Mouse (Mus musculus): Measurements from ENCODE around the gene Atcay. TPM values are rescaled to one million over a fixed set of nuclear protein-coding genes. Genes with fewer than 3 reads are reported as not detected.
"Not testable (repeated sequence)": the region's sequence is repeated elsewhere in the genome, so short reads cannot be mapped to it uniquely, and the experiment has no call there.

The Atcay gene
- total RNA-seq, 2 experiments from 2014 or later, result 0.11 TPM; not detected in 1

DNA sequence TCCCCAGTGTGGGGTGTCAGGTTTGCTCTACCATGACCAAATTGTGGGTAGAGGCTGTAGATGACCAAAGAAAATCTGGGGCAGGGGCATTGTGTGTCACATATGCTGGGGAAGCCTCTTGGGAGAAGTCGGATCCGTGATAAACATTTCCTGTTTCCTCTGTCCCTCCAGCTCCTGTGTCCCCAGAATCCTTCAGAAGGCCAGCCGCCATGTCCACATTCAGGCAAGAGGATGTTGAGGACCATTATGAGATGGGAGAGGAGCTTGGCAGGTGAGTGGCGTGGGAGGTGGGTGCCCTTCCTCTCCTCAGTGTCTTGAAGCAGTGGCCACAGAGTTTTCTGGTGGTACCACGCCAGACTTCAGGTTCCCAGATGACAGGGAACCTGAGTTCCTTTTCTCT lies 46.8 kb downstream of the Atcay start, which contains the start of gene 4930442H23Rik:
4930442H23Rik (minus strand) TSS at position 45 of the 400 bp plus-strand sequence.
- intact Hi-C loops (cut with DNase I), result no loop called here
- no peak for DNase-seq

DNA sequence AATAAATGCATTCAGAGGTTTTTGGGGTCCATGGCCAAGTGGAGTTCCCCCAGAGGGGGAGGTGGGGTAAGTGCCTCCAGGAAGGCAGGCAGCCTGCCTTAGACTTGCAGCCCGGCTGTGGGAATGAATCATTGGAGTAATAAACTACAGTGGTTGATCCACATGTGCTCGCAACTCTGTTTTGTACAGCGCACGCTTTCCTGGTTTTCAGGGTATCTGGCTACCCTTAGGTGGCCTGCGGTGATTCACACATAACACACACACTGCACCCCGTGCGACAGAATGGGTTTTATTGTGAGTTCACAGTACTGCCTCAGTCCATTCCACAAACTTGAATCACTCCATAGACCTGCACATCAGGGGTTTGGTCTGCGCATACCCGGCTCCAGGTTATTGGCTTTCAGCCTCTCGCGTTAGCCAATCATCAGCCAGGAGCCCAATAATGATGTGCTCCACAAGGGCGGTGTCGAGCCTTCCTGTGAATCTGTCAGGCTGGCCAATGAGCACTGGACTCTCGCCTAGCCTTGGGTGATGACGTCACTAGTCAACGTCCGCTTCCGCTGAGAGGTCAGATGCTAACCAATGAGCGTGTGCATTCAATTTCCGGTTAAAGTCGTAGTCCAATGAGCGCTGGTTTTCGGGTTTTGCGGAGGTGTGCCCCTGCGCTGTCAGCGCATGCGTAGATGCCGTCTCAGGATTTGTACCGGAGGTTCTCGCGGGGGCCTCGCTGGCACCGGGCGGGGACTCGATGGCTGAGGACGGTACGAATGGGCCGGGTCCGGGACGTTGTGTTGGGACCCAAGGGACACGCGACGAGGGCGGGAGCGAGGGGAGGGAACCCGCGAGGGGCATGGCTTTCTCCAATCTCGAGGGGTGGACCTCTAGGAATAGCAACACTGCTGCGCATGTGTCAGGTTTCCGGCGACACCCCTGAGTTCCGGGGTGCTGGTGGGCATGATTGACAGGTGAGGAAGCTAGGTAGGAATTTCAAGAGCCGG lies 48.0 kb downstream of the Atcay start, which contains the start of gene Dapk3:
Dapk3 (plus strand) TSS at position 670 of the 998 bp plus-strand sequence.
- peak; percentile 90 to 96 for DNase-seq
- intact Hi-C loops (cut with DNase I), result no loop called here

GRCm38 (mm10) chr10:81181860-81182259 lies 48.8 kb downstream of the Atcay start:
- DNase-seq, result not testable (repeated sequence)

DNA sequence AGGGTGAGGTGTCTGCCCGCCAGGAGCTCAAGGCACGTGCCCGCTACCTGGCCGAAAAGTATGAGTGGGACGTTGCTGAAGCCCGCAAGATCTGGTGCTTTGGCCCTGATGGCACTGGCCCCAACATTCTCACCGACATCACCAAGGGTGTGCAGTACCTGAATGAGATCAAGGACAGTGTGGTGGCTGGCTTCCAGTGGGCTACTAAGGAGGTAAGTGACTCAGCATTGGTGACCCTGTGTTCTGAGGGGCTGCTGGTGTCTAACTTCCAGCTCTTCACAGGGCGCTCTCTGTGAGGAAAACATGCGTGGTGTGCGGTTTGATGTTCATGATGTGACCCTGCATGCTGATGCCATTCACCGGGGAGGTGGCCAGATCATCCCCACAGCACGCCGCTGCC lies 49.7 kb downstream of the Atcay start:
- DNase-seq, result no peak
- intact Hi-C loops (cut with DNase I), result no loop called here

More at GRCm38 (mm10) chr10:81181860-81182259, 48.8 kb downstream of the Atcay start:
- intact Hi-C loops (cut with DNase I), result not testable (repeated sequence)

GRCm38 (mm10) chr10:81179451-81180342 lies 50.9 kb downstream of the Atcay start:
- no peak for DNase-seq
- intact Hi-C loops (cut with DNase I), result loop anchor here (5.0 kb wide), 1 partner anchor 42 kb away; the partner anchor contains the start of gene Zbtb7a

GRCm38 (mm10) chr10:81178927-81179326 lies 51.7 kb downstream of the Atcay start:
- intact Hi-C loops (cut with DNase I), result loop anchor here (5.0 kb wide), 1 partner anchor 42 kb away; the partner anchor contains the start of gene Zbtb7a
- no peak for DNase-seq

DNA sequence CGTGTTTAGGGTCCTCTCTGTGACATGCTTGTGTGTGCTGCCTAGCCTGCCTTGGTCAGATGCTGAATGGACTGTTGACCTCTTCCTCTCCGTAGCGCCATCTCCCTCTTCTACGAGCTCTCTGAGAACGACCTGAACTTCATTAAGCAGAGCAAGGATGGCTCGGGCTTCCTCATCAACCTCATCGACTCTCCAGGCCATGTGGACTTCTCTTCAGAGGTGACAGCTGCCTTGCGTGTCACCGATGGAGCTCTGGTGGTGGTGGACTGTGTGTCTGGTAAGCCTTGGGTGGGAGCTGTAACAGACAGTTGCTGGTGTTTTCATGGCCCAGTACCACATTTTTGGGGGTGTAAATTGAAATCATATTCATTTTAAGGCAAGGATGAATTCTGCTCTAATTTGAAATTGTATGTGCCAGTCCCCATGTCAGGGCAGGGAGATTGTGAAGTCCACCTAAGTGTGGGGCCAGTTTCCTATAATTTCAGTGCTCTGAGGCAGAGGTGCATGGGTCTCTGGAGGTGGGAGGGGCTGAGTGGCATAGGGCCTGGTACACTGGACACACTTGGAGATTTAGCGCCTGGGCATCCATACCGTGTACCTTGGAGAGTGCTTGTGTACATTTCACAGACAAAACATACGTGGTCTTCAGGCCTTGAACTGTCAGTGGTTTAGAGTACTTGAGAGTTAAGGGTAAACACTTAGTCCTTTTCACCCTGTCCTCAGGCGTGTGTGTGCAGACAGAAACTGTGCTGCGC lies 52.5 kb downstream of the Atcay start:
- intact Hi-C loops (cut with DNase I), result loop anchor here (5.0 kb wide), 1 partner anchor 41 kb away; the partner anchor contains the start of gene Zbtb7a
- no peak for DNase-seq

GRCm38 (mm10) chr10:81177491-81177925 lies 53.1 kb downstream of the Atcay start:
- intact Hi-C loops (cut with DNase I), result loop anchor here (5.0 kb wide), 1 partner anchor 40 kb away; the partner anchor contains the start of gene Zbtb7a
- DNase-seq, result peak in 1 of 2 experiments; percentile 45

DNA sequence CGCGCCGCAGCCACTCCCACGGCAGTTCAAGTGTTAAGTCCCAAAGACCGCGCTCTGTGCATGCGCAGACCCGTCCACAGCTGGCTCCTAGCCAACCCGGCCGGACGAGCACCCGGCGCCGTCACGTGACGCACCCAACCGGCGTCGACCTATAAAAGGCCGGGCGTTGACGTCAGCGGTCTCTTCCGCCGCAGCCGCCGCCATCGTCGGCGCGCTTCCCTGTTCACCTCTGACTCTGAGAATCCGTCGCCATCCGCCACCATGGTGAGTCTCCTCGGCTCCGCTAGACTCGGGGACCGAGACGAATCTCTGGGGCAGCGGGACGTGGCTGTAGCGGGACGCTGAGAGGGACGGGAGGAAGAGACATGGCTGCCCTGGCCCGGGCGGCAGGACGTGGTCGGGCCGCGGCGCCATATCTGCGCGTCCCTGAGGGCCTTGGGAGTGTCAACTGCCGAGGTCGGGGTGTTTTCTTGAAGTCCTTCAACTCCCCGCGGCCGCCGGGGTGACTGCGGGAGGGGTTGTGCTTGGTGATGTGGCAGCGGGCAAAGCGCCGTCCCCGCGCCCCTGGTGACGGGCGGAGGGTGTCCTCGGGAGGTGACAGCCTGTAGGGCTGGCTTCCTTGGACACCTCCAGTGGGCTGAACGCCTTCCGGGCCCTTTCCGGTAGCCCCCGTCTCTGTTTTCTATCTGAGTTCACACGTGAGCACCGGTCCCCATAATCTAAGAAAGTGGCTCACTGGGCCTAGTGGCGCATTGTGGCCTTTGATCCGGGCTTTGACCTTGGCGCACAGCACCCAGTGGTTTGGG lies 54.0 kb downstream of the Atcay start, which contains the start of gene Eef2:
Eef2 (plus strand) TSS at position 166 of the 806 bp plus-strand sequence.
- DNase-seq, result peak; percentile 100
- intact Hi-C loops (cut with DNase I), result loop anchor here (5.0 kb wide), 1 partner anchor 39 kb away; the partner anchor contains the start of gene Zbtb7a

- DNase-seq, result no peak
- intact Hi-C loops (cut with DNase I), result loop anchor here (2.0 to 5.0 kb wide), 2 partner anchors 39 to 175 kb away; partner anchors contain the start of gene Zbtb7a
Observed at GRCm38 (mm10) chr10:81175936-81176465, 54.6 kb downstream of the Atcay start.

GRCm38 (mm10) chr10:81175345-81175701 lies 55.3 kb downstream of the Atcay start:
- intact Hi-C loops (cut with DNase I), result loop anchor here (2.0 to 5.0 kb wide), 2 partner anchors 38 to 175 kb away; partner anchors contain the start of gene Zbtb7a
- DNase-seq, result not testable (repeated sequence)

- intact Hi-C loops (cut with DNase I), result loop anchor here (2.0 to 5.0 kb wide), 2 partner anchors 37 to 174 kb away; partner anchors contain the start of gene Zbtb7a
- peak; percentile 88 to 92 for DNase-seq
Observed at GRCm38 (mm10) chr10:81174617-81175344, 55.9 kb downstream of the Atcay start.

GRCm38 (mm10) chr10:81173132-81173531 lies 57.5 kb downstream of the Atcay start:
- intact Hi-C loops (cut with DNase I), result no loop called here
- DNase-seq, result peak; percentile 84 to 87

DNA sequence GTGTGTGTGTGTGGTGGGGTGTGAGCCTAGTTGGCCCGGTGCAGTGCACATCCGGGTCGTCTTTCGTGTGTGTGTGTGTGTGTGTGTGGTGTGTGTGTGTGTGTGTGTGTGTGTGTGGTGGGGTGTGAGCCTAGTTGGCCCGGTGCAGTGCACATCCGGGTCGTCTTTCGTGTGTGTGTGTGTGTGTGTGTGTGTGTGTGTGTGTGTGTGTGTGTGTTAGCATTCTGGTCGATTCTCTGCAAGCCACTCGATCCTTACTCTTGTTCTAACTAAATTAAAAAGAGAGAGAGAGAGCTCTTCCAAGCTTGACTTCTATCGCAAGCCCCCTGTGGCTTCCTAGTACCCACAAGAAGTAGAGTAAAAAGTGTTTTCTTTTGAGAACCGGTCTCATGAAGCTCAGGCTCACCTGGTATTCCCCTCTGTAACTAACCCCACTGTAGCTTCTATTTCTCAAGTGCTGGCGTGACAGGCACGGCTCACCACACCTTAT lies 61.2 kb downstream of the Atcay start:
- DNase-seq; intact Hi-C loops (cut with DNase I): not testable (repeated sequence)

DNA sequence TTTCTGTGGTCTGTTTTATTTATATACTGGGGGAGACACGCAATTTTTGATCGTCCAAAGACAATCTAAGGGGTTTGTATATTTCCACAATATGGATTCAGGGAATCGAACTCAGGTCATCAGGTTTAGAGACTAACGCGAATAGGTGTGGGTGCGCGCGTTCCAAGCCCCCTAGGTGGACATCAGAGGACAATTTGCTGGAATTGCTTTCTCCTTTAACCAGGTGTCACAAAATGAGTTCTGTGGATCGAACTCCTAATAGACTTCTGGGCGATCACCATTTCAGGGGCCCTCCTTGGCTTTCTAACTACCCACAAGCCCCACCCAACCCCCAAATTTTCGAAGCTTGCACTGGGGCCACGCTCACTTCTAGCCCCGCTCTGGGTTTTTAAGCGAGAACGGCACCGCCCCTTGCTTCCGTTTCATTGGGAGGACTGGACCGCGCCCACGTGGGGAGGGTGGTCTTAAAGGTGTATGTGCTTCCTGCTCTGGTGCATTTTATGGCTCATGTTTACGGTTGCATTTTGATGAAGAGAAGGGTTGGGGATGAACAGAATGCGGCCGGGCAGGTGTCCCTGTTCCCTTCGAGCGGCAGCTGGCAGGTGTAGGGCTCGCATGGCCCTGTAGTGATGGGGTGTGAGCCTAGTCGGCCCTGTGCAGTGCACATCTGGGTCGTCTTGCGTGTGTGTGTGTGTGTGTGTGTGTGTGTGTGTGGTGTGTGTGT lies 62.0 kb downstream of the Atcay start:
- DNase-seq, result peak; percentile 85
- intact Hi-C loops (cut with DNase I), result no loop called here

DNA sequence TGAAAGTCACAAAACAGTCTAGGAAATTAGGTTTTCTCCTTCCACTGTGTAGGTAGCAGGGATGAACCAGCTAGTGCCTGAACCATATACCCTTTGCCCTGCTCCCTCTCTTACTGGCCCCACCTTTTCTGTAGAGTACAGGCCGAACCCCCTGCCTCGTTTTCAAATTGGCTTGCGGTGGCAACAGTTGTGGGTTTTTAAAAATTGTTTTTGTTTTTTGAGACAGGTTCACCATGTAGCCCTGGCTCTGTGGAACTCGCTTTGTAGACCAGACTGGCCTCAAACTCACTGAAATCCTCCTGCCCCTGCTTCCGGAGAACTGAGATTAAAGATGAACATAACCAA lies 62.6 kb downstream of the Atcay start:
- DNase-seq, result no peak
- intact Hi-C loops (cut with DNase I), result no loop called here

Data from heart, postnatal 36 days (tissue).